Mouse (Mus musculus): ENCODE data around the gene Gnas.

The Gnas gene

DNA sequence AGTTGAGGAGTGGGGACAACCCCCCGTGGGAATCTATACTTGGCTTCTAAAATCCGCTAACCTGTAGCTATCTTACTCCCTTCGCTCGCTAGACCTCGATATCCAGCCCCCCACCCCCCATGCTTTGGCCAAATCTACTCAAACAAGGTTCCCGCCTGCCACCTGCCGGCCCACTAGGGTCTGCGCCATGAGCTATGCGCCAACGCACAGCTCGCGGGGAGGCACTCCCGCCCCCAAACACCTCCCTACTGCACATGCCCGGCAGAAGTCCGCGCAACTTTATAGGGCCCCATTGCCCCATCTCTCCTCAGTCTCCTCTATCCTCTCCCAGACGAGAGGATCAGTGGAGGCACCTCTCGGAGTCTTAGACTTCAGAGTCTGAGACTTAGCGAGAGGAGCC, at the start of gene Gnas:
Gene Gnas, plus strand, starts transcription at position 310 of the 400 bp plus-strand sequence.
- peak; percentile 43 for DNase-seq

DNA sequence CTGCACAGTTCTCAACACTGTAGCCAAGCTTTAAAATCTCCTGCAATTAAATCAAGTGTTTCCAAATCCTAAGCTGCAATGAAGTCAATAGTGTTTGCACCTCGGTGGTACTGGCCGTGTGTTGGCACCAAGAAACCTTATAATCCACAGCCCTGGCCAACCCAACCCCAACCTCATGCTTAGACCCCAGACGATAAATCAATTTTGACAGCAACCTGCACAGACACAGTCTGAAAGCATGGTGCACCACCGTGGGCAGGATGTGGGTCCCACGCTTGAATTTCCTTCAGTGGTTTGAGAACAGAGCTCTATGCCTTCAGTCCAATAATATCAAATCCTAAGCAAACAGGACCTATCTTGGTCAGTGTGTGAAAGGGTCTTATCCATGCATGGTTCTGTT, 41.7 kb upstream of the Gnas start:
- no peak for DNase-seq

DNA sequence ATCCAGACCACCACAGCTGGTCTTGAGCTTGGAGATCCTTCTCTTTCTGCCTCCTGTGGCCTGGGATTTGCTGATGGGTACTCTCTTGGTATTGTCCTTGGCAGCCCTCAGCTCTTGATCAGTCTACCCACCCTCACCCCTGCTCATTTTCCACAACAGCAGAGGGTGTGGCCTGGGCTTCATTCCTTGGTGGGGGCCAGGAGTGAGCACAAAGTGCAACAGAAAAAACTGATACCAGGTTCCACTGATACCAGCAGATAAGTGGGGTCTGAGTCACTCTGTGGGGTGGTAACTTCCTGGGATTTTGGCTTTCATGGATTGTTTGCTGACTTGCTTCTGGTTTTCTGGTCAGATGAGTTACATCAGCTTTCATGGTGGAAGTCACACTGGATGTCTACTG, 32.2 kb upstream of the Gnas start:
- no peak for DNase-seq

DNA sequence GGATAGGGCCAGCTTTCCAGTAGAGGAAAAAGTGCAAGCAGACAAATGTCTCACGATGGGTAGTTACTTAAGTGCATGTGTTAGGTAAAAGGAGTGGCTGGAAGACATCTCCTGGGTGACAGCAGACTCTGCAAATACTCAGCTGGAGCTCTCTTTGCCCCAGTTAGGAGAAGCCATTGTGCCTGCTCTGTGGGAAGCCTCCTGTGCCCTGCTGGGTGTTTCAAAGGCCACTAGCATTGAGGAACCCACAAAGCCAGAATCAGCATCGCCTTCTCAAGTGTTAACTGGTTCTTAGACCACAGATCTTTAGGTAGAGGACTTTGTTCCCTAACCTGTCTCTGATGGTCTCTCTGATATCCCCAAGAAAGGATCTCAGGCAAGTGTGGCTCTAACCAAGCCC, 26.8 kb upstream of the Gnas start:
- no peak for DNase-seq

DNA sequence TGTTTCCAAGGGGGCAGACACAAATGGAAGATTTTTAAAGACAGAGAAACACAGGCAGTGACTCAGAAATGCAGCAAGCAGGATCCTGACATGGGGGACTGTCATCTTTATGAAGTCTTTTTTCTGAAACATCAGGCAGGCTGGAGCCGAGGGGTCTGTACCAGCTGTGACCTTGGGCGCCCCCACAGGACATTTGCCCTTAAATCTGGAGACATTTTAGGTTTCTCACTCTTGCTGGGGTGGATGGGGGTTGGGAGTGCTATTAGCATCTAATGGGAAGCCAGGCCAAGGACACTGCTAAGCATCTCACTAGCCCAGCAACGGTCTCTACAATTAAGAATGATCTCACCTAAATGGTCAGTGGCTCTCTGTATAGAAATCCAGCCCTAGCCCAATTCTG, 24.1 kb upstream of the Gnas start:
- no peak for DNase-seq

- no peak for DNase-seq
These were observed 23.0 kb upstream of the Gnas start for GRCm38 (mm10) chr2:174260908-174261800.

DNA sequence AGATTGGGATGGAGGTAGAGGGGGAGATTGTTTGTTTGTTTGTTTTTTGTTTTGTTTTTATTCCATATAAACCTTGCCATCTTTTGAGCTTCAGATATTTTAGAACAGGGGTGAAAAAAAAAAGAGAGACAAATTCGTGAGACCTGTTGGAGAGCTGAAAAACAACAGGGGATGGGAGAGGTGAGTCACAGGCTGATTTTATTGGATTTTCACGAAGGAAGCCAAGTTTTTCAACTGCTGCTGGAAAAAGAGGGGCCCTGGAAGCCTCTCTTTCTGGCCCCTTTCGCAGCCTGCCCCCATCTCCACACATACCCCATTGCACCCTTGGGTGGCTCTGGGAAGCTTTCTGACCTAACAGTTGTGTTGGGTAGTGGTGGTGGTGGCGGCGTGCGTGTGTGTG, 22.3 kb upstream of the Gnas start:
- no peak for DNase-seq

GRCm38 (mm10) chr2:174263110-174263815, 20.9 kb upstream of the Gnas start:
- peak; percentile 15 for DNase-seq

- DNase-seq = no peak
These were observed 19.9 kb upstream of the Gnas start for GRCm38 (mm10) chr2:174264248-174264647.

GRCm38 (mm10) chr2:174270416-174270815, 13.7 kb upstream of the Gnas start:
- no peak for DNase-seq

- no peak for DNase-seq
These were observed 12.7 kb upstream of the Gnas start for GRCm38 (mm10) chr2:174271459-174271858.

DNA sequence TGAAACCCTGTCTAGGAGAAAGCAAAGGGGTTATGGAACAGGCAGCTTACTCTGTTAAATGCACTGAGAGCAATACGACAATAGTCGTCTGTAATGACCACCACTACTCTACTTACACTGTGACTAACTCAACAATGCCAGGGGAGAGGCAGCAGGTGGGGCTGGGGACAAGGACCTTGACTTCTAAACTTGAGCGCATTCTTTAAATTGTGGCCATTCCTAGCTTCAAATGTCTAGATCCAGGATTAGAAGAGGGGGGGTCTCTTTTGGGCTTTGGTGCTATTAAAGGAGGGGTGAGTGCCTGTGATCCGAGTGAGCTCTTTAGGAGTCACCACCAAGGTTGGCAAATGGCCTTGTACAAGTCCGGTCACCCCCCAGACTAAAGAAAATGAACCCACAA, 11.0 kb upstream of the Gnas start:
- no peak for DNase-seq

DNA sequence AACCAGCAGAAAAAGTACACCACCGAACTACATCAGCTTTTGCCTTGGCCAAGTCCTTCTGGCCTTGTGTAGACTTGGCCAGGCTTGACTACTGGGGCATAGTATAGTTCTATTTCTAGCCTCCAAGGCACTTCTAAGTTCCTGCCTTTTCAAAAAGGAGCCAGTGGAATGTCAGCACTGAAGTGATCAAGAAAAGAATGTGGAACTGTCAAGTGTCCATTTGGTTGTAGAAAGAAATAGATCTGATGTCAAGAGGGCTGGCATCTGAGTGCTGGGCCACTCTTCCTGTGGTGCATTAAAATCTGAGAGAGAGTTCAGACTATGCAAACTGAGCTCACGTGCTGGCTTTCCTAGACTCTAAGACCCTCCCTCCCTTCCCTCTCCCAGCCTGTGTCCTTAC, 10.2 kb upstream of the Gnas start:
- DNase-seq = no peak

- no peak for DNase-seq
These were observed 4.3 kb upstream of the Gnas start for GRCm38 (mm10) chr2:174279771-174280170.

- DNase-seq = no peak
These were observed 779 bp upstream of the Gnas start for GRCm38 (mm10) chr2:174283341-174283740.

DNA sequence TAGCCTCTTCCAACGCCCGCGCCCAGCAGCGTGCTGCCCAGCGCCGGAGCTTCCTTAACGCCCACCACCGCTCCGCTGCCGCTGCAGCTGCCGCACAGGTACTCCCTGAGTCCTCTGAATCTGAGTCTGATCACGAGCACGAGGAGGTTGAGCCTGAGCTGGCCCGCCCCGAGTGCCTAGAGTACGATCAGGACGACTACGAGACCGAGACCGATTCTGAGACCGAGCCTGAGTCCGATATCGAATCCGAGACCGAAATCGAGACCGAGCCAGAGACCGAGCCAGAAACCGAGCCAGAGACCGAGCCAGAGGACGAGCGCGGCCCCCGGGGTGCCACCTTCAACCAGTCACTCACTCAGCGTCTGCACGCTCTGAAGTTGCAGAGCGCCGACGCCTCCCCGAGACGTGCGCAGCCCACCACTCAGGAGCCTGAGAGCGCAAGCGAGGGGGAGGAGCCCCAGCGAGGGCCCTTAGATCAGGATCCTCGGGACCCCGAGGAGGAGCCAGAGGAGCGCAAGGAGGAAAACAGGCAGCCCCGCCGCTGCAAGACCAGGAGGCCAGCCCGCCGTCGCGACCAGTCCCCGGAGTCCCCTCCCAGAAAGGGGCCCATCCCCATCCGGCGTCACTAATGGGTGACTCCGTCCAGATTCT, 812 bp downstream of the Gnas start:
- DNase-seq = no peak

DNA sequence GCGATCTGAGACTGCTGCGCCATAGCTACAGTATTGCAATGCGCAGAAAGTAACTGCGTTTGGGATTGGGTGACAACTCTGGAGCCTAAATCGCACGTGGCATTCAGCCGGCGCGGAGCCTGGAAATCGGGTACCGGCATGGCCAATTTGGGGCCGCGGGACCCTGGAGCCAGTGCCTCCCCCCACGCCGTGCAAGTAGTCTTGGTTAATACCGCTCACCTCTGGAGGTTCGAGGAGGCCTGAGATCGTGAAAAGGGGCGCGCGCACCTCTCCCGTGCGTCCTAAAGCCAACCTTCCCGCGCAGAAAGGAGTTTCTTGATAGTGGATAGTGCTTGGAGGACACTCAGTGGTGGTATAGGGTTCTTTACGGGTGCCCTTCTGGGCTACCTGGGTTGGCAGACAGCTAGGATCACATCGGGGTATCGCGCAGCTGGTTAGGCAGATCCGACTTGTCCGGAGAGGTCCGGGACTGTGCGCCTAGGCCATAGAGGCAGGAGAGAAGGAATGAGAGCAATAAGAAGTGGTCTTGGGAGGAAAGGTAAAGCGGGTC, 1.9 kb downstream of the Gnas start:
- DNase-seq = no peak

DNA sequence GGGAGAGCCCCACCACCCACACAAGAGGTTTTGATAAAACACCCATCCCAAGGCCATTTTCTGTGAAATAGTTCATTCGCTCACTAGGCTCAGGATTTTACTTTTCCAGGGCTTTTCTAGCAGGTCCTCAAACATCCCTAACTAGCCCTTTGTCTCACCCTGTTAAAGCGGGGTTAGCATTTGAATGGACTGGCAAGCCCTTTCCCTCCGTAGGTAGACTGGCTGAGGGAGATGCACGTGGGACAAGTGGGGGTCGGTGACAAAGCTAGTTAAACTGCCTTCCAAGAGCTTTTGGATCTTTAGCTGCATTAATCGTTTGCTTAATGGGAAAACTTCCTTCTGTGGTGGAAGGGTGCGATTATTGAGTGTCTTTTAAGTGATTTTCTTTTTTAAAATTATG, 3.8 kb downstream of the Gnas start:
- no peak for DNase-seq

GRCm38 (mm10) chr2:174288673-174289430, 4.7 kb downstream of the Gnas start:
- no peak for DNase-seq

DNA sequence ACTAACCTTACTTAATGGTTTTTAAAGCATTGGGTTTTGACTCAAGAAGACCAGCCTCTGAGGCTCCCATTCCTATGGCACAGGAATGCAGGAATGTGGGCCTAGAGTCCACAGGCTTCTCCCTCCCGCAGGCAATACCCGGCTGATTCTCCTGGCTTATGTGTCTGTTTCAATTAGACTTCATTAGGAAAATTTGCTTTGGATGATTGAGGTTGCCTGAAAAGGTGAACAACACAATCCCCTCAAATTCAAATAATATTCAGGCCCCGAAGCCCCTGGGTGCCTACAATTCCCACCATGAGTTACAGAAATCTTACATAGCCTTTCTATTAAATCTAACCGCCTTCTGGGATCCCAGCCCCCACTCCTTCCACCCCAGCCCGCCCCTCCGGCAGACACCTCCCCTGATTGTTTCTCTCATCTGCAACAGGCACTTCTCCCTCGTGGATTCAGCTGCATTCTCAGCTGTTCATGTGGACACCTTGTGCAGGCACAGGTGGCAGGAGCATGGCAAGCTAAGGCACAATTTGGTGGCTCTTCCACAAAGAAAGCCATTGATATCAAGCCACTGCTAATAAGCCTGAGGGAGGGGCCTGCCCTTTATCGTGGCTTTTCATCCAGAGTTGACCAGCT, 7.0 kb downstream of the Gnas start:
- DNase-seq = no peak

GRCm38 (mm10) chr2:174291662-174292030, 7.5 kb downstream of the Gnas start:
- DNase-seq = no peak

- no peak for DNase-seq
These were observed 10.3 kb downstream of the Gnas start for GRCm38 (mm10) chr2:174294457-174294856.
